Mouse (Mus musculus) heart, embryonic 12.5 days (tissue): Measurements from ENCODE around the gene Crlf1. TPM values are rescaled to one million over a fixed set of nuclear protein-coding genes. Genes with fewer than 3 reads are reported as not detected.

Source experiments
- ATAC-seq: fragments of 200-750 bp; cut with Nextera tagmentation; 2 replicates; pipeline ENCODE4 v1.8.0; 2017; ENCODE audit warnings: moderate TSS enrichment, moderate library complexity; ENCODE audit not compliant: insufficient number of reproducible peaks, low FRiP score
- H3K27ac ChIP-seq: fragments of 300-500 bp; sonication (generic); 2 replicates; pipeline ENCODE4 v1.5.1; 2016; ENCODE audit warnings: mild to moderate bottlenecking, moderate library complexity; ENCODE audit not compliant: poor library complexity, severe bottlenecking
- H3K27me3 ChIP-seq: fragments of 300-500 bp; sonication (generic); replicated peaks from 2 replicates; pipeline ENCODE4 v1.6.1; 2016; ENCODE audit warnings: mild to moderate bottlenecking, moderate library complexity
- H3K36me3 ChIP-seq: fragments of 300-500 bp; sonication (generic); 2 replicates; pipeline ENCODE4 v1.6.1; 2016; ENCODE audit warnings: mild to moderate bottlenecking, moderate library complexity
- H3K4me1 ChIP-seq: fragments of 300-500 bp; sonication (generic); replicated peaks from 2 replicates; pipeline ENCODE4 v1.6.1; 2016; ENCODE audit warnings: mild to moderate bottlenecking
- H3K4me2 ChIP-seq: fragments of 300-500 bp; sonication (generic); 2 replicates; pipeline ENCODE4 v1.6.1; 2016; ENCODE audit warnings: mild to moderate bottlenecking, moderate library complexity
- H3K4me3 ChIP-seq: fragments of 300-500 bp; sonication (generic); 2 replicates; pipeline ENCODE4 v1.5.1; 2016; ENCODE audit warnings: mild to moderate bottlenecking
- H3K9ac ChIP-seq: fragments of 300-500 bp; sonication (generic); 2 replicates; pipeline ENCODE4 v1.6.1; 2016; ENCODE audit warnings: mild to moderate bottlenecking, moderate library complexity
- H3K9me3 ChIP-seq: fragments of 300-500 bp; sonication (generic); replicated peaks from 2 replicates; pipeline ENCODE4 v1.6.1; 2016; ENCODE audit warnings: mild to moderate bottlenecking, moderate library complexity
- WGBS: fragments of 180-500 bp; shearing (Covaris S2); methylation state at CpG from one replicate; pipeline ENCODE4 v1.1.7; 2016; 5-methylcytosine and 5-hydroxymethylcytosine counted together
- polyA plus RNA-seq: library from polyadenylated mRNA; unstranded; fragments of >200 nt; fragmentation: Nextera tagmentation; extraction: Ambion mirVana; gene quantifications from 2 replicates; pipeline ENCODE4 v1.2.1, GENCODE M21; 2016

Crlf1 gene
- polyA plus RNA-seq, 1 experiment from 2014 or later, result 1.00 TPM

DNA sequence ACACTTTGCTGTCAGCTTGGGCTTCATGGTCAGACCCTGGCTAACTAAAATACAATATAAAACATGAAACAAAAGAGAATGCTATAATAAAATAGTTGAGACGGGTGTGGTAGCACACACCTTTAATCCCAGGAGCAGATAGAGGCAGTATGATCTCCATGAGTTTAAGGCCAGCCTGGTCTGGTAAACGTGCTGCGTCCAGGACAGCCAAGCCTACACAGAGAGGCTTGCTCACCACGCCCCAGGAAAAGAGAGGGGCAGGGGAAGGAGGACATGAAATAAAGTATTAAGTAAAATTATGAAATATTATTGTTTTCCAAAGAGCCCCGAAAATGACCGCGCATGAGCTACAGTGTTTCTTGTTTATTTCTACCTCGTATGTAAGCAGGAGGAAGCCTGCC is 34.2 kb downstream of the Crlf1 start:
- Histone ChIP-seq H3K4me1 (peaks cover 28% of the 10 kb centered on the region), H3K36me3 (peaks cover 25% of the 10 kb centered on the region), H3K4me2 (peak overlapping the region; percentile 74), H3K27me3 (no peaks in the 10 kb centered on the region), H3K9ac (peak overlapping the region; percentile 95), H3K9me3 (no peaks in the 10 kb centered on the region), H3K27ac (peak overlapping the region; percentile 84; the same call in 1 of the 2 replicates), H3K4me3 (peak overlapping the region; percentile 80)
- ATAC-seq, result no peak
- WGBS, result 2% methylated on average over 8 of the region's 8 CpGs

DNA sequence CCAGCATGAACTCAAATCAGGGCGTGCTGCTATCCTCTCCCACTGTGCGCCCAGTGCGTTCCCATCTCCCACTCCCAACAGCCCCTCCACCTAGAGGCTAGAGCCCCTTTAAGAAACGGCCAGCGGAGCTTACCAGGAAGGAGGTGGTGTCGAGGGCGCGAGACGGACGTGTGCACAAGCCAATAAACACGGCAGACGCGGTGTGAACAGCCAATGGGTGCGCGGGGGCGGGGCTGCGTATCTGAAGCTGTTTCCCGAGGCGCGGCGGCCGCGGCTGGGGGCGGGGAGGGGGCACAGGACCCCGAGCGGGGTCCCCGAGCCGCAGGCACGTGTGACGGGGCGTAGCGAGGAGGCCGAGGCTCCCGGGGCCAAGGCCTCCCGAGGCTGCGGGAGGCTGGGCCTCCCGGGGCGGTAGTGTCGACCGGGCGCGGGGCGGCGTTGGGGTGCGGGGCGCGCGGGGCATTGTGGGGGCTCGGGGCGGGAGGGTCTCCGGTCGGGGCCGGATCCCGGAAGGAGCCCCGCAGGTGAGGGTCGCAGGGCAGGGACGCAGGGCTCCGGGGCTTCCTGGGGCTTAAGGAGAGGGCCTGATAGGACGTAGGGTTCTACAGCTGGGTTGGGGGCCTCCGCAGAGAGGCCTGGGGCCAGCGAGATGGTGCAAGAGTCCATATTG is 34.7 kb downstream of the Crlf1 start, which contains the start of the genes Fkbp8 and Kxd1:
TSS of gene Fkbp8 (plus strand) at position 213 of the 670 bp plus-strand sequence.
TSS of gene Kxd1 (minus strand) at position 445 of the 670 bp plus-strand sequence.
- no peaks in the 10 kb centered on the region for H3K27me3 ChIP-seq
- H3K4me1 ChIP-seq, result peaks cover 24% of the 10 kb centered on the region
- H3K4me3 ChIP-seq, result peak within 1 kb of the TSS; percentile 80
- no peaks in the 10 kb centered on the region for H3K9me3 ChIP-seq
- ATAC-seq, result peak; percentile 92
- WGBS, result under 1% methylated on average over 57 of the region's 61 CpGs
- peak within 1 kb of the TSS; percentile 74 for H3K4me2 ChIP-seq
- peak within 1 kb of the TSS; percentile 95 for H3K9ac ChIP-seq
- H3K36me3 ChIP-seq, result peaks cover 30% of the 10 kb centered on the region
- H3K27ac ChIP-seq, result peak within 1 kb of the TSS; percentile 84

DNA sequence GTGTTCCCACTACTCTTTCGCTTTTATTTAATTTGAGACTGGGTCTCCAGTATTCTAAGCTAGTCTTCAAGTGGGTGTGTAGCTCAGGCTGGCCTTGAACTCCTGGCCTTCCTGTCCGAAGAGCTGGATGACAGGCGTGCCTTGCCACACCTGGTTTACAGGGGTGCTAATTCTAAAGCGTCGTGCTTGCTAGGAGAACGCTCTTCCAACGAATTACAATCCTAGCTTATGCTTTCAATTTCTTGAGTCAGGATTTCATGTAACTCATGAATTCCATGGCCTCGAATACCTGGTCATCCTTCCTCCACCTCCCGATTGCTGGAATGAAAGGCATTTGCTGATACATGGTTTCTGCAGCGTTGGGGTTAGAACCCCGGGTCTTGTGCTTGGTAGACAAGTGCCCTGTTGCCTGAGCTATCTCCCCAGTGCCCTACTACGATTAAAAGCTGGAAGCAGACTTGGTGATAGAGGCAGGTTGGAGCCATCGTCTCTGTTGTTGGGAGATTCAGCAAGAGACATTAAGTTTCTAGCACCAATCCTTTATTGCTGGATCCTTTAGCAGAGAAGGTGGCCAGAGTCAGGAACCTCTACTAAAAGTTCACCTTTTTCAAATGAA is 35.3 kb downstream of the Crlf1 start:
- H3K9me3 ChIP-seq, result no peaks in the 10 kb centered on the region
- peak overlapping the region; percentile 74 for H3K4me2 ChIP-seq
- peak overlapping the region; percentile 95 for H3K9ac ChIP-seq
- H3K4me3 ChIP-seq, result peak overlapping the region; percentile 80
- no peak for ATAC-seq
- 20% methylated on average over 13 of the region's 13 CpGs for WGBS
- H3K4me1 ChIP-seq, result peaks cover 23% of the 10 kb centered on the region
- peaks cover 37% of the 10 kb centered on the region for H3K36me3 ChIP-seq
- H3K27me3 ChIP-seq, result no peaks in the 10 kb centered on the region
- H3K27ac ChIP-seq, result peak overlapping the region; percentile 84

DNA sequence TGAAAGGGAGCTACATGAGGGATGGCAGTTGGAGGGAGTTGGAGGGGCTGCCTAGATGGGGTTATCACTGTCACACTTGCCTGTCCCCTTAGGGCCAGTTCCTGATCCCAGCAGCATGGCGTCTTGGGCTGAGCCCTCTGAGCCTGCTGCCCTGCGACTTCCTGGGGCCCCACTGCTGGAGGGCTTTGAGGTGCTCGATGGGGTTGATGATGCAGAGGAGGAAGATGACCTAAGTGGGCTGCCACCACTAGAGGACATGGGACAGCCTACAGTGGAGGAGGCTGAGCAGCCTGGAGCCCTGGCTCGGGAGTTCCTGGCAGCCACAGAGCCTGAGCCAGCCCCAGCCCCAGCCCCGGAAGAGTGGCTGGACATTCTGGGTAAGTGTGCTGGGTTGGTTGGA is 36.3 kb downstream of the Crlf1 start:
- ATAC-seq, result no peak
- H3K4me3 ChIP-seq, result no peak overlapping the region; the same call in 1 of the 2 replicates
- H3K9ac ChIP-seq, result peak overlapping the region; percentile 26; the same call in 1 of the 2 replicates
- H3K36me3 ChIP-seq, result peaks cover 47% of the 10 kb centered on the region
- 68% methylated on average over 5 of the region's 5 CpGs for WGBS
- no peaks in the 10 kb centered on the region for H3K27me3 ChIP-seq
- no peak overlapping the region for H3K4me2 ChIP-seq
- H3K9me3 ChIP-seq, result no peaks in the 10 kb centered on the region
- H3K4me1 ChIP-seq, result peaks cover 21% of the 10 kb centered on the region
- no peak overlapping the region for H3K27ac ChIP-seq

DNA sequence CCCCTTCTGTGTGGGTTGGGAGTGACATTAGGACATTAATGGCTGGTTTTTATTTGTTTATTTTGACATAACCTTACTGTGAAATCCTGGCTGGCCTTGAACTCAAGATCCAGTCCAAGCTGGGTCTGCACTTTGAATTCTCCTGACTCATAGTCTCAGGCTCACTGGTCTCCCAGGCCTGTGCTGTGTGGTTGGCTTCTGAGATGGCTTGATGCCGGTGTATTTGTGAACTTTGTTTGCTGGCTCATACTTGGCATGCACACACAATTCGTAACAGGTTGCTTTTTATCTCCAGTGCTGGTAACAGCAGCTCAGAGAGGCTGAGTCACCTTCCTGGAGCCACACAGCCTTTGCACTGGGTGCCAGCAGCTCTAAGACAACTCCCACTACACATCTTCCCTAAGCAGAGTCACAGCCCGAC is 36.8 kb downstream of the Crlf1 start:
- H3K9ac ChIP-seq, result peak overlapping the region; percentile 26; the same call in 1 of the 2 replicates
- H3K4me2 ChIP-seq, result no peak overlapping the region
- H3K36me3 ChIP-seq, result peaks cover 51% of the 10 kb centered on the region
- H3K4me3 ChIP-seq, result no peak overlapping the region
- H3K27me3 ChIP-seq, result no peaks in the 10 kb centered on the region
- 94% methylated on average over 3 of the region's 3 CpGs for WGBS
- H3K27ac ChIP-seq, result no peak overlapping the region
- no peaks in the 10 kb centered on the region for H3K9me3 ChIP-seq
- ATAC-seq, result no peak
- H3K4me1 ChIP-seq, result peaks cover 25% of the 10 kb centered on the region

DNA sequence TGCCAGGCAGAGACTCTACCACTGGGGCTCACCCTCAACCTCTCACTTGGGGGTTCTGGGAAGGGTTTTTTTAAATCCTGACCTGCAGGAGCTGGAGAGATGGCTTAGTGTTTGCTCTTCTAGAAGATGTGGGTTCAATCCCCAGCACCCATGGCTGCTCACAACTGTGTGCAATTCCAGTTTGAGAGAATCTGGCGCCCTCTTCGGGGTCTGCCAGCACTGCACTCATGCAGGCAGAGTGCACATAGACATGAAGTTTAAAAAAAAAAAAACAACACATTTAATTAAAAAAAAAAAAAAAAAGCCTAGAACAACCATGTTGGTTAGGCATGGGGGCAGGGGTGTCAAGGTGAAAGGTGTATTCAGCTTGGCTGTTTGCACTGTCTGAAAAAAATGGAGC is 37.4 kb downstream of the Crlf1 start:
- H3K9ac ChIP-seq, result no peak overlapping the region

DNA sequence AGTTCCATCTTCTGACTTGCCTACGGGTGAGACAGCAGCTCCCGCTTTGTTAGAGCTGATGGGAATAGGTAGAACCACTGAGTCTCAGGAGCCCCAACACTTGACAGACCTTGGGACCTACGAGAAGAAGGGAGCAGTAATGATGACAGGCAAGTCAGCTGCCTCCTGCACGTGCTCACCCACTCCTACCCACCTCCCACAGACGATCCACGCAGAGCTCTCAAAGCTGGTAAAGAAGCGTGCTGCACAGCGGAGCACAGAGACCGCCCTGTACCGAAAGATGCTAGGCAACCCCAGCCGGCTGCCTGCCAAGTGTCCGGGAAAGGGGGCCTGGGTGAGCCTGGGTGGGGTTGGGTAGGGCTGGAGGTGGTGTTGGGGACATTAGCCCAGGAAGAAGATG is 41.3 kb downstream of the Crlf1 start:
- H3K27ac ChIP-seq, result no peak overlapping the region
- no peaks in the 10 kb centered on the region for H3K9me3 ChIP-seq
- peaks cover 18% of the 10 kb centered on the region for H3K4me1 ChIP-seq
- H3K27me3 ChIP-seq, result no peaks in the 10 kb centered on the region
- peaks cover 76% of the 10 kb centered on the region for H3K36me3 ChIP-seq
- H3K9ac ChIP-seq, result peak overlapping the region; percentile 35; the same call in 1 of the 2 replicates
- WGBS, result 93% methylated on average over 12 of the region's 12 CpGs
- no peak overlapping the region for H3K4me3 ChIP-seq
- no peak overlapping the region for H3K4me2 ChIP-seq
- no peak for ATAC-seq

More for the DNA sequence above, 37.4 kb downstream of the Crlf1 start:
- Histone ChIP-seq H3K4me2 (no peak overlapping the region), H3K9me3 (no peaks in the 10 kb centered on the region), H3K27me3 (no peaks in the 10 kb centered on the region), H3K27ac (no peak overlapping the region), H3K4me3 (no peak overlapping the region), H3K36me3 (peaks cover 57% of the 10 kb centered on the region), H3K4me1 (peaks cover 30% of the 10 kb centered on the region)
- 97% methylated on average over 2 of the region's 2 CpGs for WGBS
- ATAC-seq, result no peak

DNA sequence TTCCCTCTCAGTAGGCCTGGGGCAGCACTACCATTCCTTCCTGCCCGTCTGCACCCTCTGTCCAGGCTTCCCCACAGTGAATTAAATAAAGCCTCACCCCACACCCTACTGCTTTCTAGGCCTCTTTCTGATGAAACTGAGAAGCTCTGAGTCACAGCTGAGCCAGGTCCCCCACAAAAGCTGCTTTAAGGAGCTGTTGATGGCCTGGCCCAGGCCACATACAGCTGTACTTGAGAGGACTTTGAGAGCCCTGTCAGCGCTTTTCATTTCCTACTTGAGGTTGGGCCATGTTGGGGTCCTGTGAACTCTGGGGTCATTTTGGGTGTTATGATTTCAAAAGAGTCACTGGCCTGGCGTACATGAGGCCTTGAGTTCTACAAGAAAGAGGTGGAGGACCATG is 42.3 kb downstream of the Crlf1 start:
- no peaks in the 10 kb centered on the region for H3K9me3 ChIP-seq
- no peaks in the 10 kb centered on the region for H3K27me3 ChIP-seq
- WGBS, result 70% methylated on average over 3 of the region's 3 CpGs
- H3K36me3 ChIP-seq, result peaks cover 69% of the 10 kb centered on the region
- ATAC-seq, result no peak
- H3K4me2 ChIP-seq, result no peak overlapping the region
- no peak overlapping the region for H3K27ac ChIP-seq
- H3K4me3 ChIP-seq, result no peak overlapping the region
- peaks cover 18% of the 10 kb centered on the region for H3K4me1 ChIP-seq
- no peak overlapping the region for H3K9ac ChIP-seq

DNA sequence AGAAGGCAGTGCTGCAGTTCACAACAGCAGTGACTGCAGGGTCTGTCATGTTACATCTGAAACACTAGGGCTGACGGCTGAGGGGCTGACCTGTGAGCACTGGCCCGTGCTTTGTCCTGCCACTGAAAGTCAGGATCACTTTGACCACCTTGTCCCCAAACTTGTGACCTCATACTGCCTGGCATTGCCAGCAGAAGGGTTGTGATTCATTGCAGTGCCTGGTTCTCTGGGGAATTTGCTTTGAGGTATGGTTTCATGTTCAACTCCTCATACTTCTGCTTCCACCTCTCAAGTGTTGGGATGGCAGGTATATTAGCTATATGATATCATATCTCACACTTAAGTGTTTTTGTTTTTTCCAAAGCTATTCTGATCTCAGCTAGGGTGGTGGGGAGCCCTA is 42.7 kb downstream of the Crlf1 start:
- ATAC-seq, result no peak
- Histone ChIP-seq H3K9me3 (no peaks in the 10 kb centered on the region), H3K9ac (no peak overlapping the region), H3K36me3 (peaks cover 65% of the 10 kb centered on the region), H3K4me1 (peaks cover 23% of the 10 kb centered on the region), H3K27ac (no peak overlapping the region), H3K4me3 (no peak overlapping the region), H3K27me3 (no peaks in the 10 kb centered on the region), H3K4me2 (no peak overlapping the region)
- WGBS, result 73% methylated on average over 2 of the region's 2 CpGs

DNA sequence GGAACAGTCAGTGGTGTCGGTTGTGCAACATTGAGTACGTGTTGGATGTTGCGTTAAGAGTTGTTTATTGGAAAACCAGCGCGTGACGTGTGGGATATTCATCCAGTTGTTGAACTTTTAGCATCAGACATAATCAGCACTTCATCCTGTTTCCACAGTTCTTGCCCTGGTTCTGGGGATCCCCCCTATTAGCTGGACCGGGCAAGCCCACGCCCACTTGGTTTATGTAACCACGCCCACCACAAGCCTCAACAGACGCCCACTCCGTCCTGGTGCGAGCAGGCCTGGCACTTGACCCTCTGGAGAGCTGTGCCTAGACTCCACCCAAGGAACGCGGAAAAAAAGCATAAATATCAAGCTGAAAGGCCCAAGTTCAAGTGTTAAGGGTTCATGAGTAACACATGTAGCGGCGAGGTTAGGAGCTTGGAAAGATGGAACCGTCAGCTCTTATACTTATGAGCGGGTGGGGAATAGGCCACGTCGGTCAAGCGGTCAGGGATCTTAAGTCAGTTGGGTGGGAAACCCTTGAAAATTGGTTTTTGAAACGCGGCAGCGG is 45.1 kb downstream of the Crlf1 start:
- H3K9ac ChIP-seq, result peak overlapping the region; percentile 58
- WGBS, result 13% methylated on average over 24 of the region's 24 CpGs
- H3K9me3 ChIP-seq, result no peaks in the 10 kb centered on the region
- peak; percentile 26; the same call in 1 of the 2 replicates for ATAC-seq
- H3K36me3 ChIP-seq, result peaks cover 41% of the 10 kb centered on the region
- H3K4me1 ChIP-seq, result peaks cover 36% of the 10 kb centered on the region
- H3K27ac ChIP-seq, result peak overlapping the region; percentile 49
- H3K4me2 ChIP-seq, result peak overlapping the region; percentile 97
- H3K27me3 ChIP-seq, result no peaks in the 10 kb centered on the region
- H3K4me3 ChIP-seq, result peak overlapping the region; percentile 92

DNA sequence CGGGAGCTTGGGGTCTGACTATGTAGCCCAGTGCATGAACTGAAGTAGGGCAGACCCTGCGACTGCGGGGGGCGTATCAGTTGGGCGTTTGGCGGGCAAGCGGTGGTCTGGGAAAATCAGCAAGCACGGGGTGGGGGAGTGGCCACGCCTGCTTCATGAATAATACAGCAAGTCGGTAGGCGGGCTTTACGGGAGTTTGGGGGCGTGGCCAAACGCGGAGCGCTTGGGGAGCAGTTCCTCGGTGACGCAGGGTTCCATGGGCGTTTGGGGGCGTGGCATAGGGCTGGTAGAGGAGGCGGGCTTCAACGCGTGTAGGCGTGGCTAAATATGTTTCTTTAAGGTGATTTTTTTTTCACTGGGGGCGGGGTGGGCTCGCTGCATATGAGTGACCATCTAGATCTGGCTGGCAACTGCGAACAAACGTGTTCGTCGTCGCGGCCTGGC is 45.7 kb downstream of the Crlf1 start:
- H3K4me3 ChIP-seq, result peak overlapping the region; percentile 92
- under 1% methylated on average over 32 of the region's 32 CpGs for WGBS
- H3K9me3 ChIP-seq, result no peaks in the 10 kb centered on the region
- peak overlapping the region; percentile 94 for H3K27ac ChIP-seq
- peak; percentile 86 for ATAC-seq
- peak overlapping the region; percentile 97 for H3K9ac ChIP-seq
- peaks cover 36% of the 10 kb centered on the region for H3K36me3 ChIP-seq
- H3K4me2 ChIP-seq, result peak overlapping the region; percentile 97
- H3K27me3 ChIP-seq, result no peaks in the 10 kb centered on the region
- H3K4me1 ChIP-seq, result peaks cover 41% of the 10 kb centered on the region
